Mouse (Mus musculus) liver, adult 2 months (tissue): ENCODE data around the gene Lcorl. TPM values are rescaled to one million over a fixed set of nuclear protein-coding genes. Genes with fewer than 3 reads are reported as not detected.
A peak's percentile ranks its signal among the peaks of the same experiment; 100 is the strongest.

ENCODE experiments used
- DNase-seq: peaks from one replicate; pipeline ENCODE4 v3.0.0-alpha.2; 2011; ENCODE audit warnings: low read depth, low spot score; ENCODE audit errors: extremely low read depth
- H3K27ac ChIP-seq: fragments of 200-500 bp; replicated peaks from 2 replicates; pipeline ENCODE4 v1.5.1; 2012; ENCODE audit warnings: low read depth, mild to moderate bottlenecking, control low read depth, inconsistent platforms, low read length; ENCODE audit not compliant: insufficient read depth
- H3K27me3 ChIP-seq: fragments of 200-500 bp; 2 replicates; pipeline ENCODE4 v1.6.1; 2012; ENCODE audit warnings: mild to moderate bottlenecking, moderate library complexity, low read length, inconsistent platforms; ENCODE audit not compliant: control insufficient read depth, insufficient read depth
- H3K36me3 ChIP-seq: fragments of 200-500 bp; 2 replicates; pipeline ENCODE4 v1.6.1; 2012; ENCODE audit warnings: low read length, inconsistent platforms; ENCODE audit not compliant: control insufficient read depth, insufficient read depth
- H3K4me1 ChIP-seq: fragments of 200-500 bp; 2 replicates; pipeline ENCODE4 v1.6.1; 2011; ENCODE audit warnings: low read length; ENCODE audit not compliant: control insufficient read depth, insufficient read depth
- H3K4me3 ChIP-seq: fragments of 200-500 bp; 2 replicates; pipeline ENCODE4 v1.5.1; 2011; ENCODE audit warnings: low read depth, mild to moderate bottlenecking, control low read depth, low read length, moderate library complexity; ENCODE audit not compliant: insufficient read depth
- H3K79me2 ChIP-seq: fragments of 200-500 bp; 2 replicates; pipeline ENCODE4 v1.6.1; 2012; ENCODE audit warnings: inconsistent platforms, mild to moderate bottlenecking, low read length, moderate library complexity; ENCODE audit not compliant: control insufficient read depth, insufficient read depth
- H3K9ac ChIP-seq: fragments of 200-500 bp; 2 replicates; pipeline ENCODE4 v1.6.1; 2012; ENCODE audit warnings: low read depth, mild to moderate bottlenecking, control low read depth, inconsistent platforms, low read length
- CTCF ChIP-seq: fragments of 200-500 bp; IDR thresholded peaks from 2 replicates; pipeline ENCODE4 v1.5.1; 2011; ENCODE audit warnings: low read depth, low read length, control low read depth
- POLR2A ChIP-seq: fragments of 200-500 bp; IDR thresholded peaks from 2 replicates; pipeline ENCODE4 v1.6.1; 2011; ENCODE audit warnings: low read length, control low read depth; ENCODE audit not compliant: insufficient read depth; ENCODE audit errors: extremely low read depth
- WGBS: fragments of 180-500 bp; shearing (Covaris S2); methylation state at CpG from one replicate; pipeline ENCODE4 v1.1.7; 2018; 5-methylcytosine and 5-hydroxymethylcytosine counted together
- polyA plus RNA-seq: library from polyadenylated mRNA; depleted of rRNA; stranded (reverse); fragments of >200 nt; gene quantifications from 2 replicates; pipeline ENCODE4 v1.2.3, GENCODE M21; 2012
- total RNA-seq: library from RNA; depleted of rRNA; stranded (reverse); fragments of >200 nt; gene quantifications from 2 replicates; pipeline ENCODE4 v1.2.3, GENCODE M21; 2014

Gene Lcorl
- total and polyA plus RNA-seq, 2 experiments = 4.3 to 11.5 TPM

- Histone ChIP-seq H3K79me2 (no peaks in the 10 kb centered on the region), H3K36me3 (no peaks in the 10 kb centered on the region), H3K9ac (no peak overlapping the region), H3K27ac (no peak overlapping the region), H3K4me1 (no peaks in the 10 kb centered on the region), H3K27me3 (no peaks in the 10 kb centered on the region), H3K4me3 (no peak overlapping the region)
- WGBS = 90% methylated on average over 4 of the region's 4 CpGs
- no peak for DNase-seq
- TF ChIP-seq POLR2A (no peak), CTCF (no peak)
Measured at GRCm38 (mm10) chr5:45875472-45875871, 18.1 kb upstream of the Lcorl start.

GRCm38 (mm10) chr5:45874284-45875030, 17.0 kb upstream of the Lcorl start:
- 86% methylated on average over 4 of the region's 4 CpGs for WGBS

GRCm38 (mm10) chr5:45858368-45858767, 953 bp upstream of the Lcorl start:
- no peak overlapping the region for H3K27ac ChIP-seq
- H3K36me3 ChIP-seq = no peaks in the 10 kb centered on the region
- H3K4me3 ChIP-seq = no peak overlapping the region
- no peak for DNase-seq
- no peak overlapping the region for H3K9ac ChIP-seq
- H3K79me2 ChIP-seq = no peaks in the 10 kb centered on the region; the same call in 1 of the 2 replicates
- TF ChIP-seq POLR2A (no peak), CTCF (no peak)
- WGBS = 88% methylated on average over 2 of the region's 2 CpGs
- H3K27me3 ChIP-seq = no peaks in the 10 kb centered on the region
- H3K4me1 ChIP-seq = peaks cover 2% of the 10 kb centered on the region; the same call in 1 of the 2 replicates

More at GRCm38 (mm10) chr5:45874284-45875030, 17.0 kb upstream of the Lcorl start:
- TF ChIP-seq POLR2A (no peak), CTCF (no peak)
- no peaks in the 10 kb centered on the region for H3K36me3 ChIP-seq
- H3K4me3 ChIP-seq = no peak overlapping the region
- H3K27ac ChIP-seq = no peak overlapping the region
- no peaks in the 10 kb centered on the region for H3K4me1 ChIP-seq
- no peak for DNase-seq
- no peaks in the 10 kb centered on the region for H3K79me2 ChIP-seq
- H3K9ac ChIP-seq = no peak overlapping the region
- H3K27me3 ChIP-seq = no peaks in the 10 kb centered on the region

- H3K27ac ChIP-seq = peak overlapping the region; percentile 85
- no peaks in the 10 kb centered on the region for H3K27me3 ChIP-seq
- H3K36me3 ChIP-seq = no peaks in the 10 kb centered on the region
- H3K4me3 ChIP-seq = peak overlapping the region; percentile 87
- TF ChIP-seq POLR2A (no peak), CTCF (no peak)
- peaks cover 2% of the 10 kb centered on the region; the same call in 1 of the 2 replicates for H3K4me1 ChIP-seq
- no peak for DNase-seq
- peak overlapping the region; percentile 97 for H3K9ac ChIP-seq
- no peaks in the 10 kb centered on the region; the same call in 1 of the 2 replicates for H3K79me2 ChIP-seq
- under 1% methylated on average over 47 of the region's 56 CpGs for WGBS
Measured at GRCm38 (mm10) chr5:45856876-45857253, 550 bp downstream of the Lcorl start.

- TF ChIP-seq CTCF (no peak), POLR2A (no peak)
- H3K27me3 ChIP-seq = no peaks in the 10 kb centered on the region
- under 1% methylated on average over 36 of the region's 37 CpGs for WGBS
- no peaks in the 10 kb centered on the region for H3K36me3 ChIP-seq
- peak; percentile 45 for DNase-seq
- no peaks in the 10 kb centered on the region; the same call in 1 of the 2 replicates for H3K79me2 ChIP-seq
- H3K27ac ChIP-seq = no peak overlapping the region; the same call in 1 of the 2 replicates
- H3K9ac ChIP-seq = peak overlapping the region; percentile 54
- peaks cover 2% of the 10 kb centered on the region; the same call in 1 of the 2 replicates for H3K4me1 ChIP-seq
- H3K4me3 ChIP-seq = peak overlapping the region; percentile 87
Measured at GRCm38 (mm10) chr5:45856303-45856821, 1.1 kb downstream of the Lcorl start.
